Mouse (Mus musculus): Measurements from ENCODE around the gene Ptpn21.

- TF ChIP-seq POLR2A (IDR thresholded peaks at IDR 0.05; ENCODE audit: borderline replicate concordance, extremely low read depth, low read depth, low read length) (no peak), CTCF (IDR thresholded peaks at IDR 0.05; ENCODE audit: insufficient read depth, low read length) (no peak)
These were observed 74.6 kb downstream of the Ptpn21 start for GRCm38 (mm10) chr12:98662617-98663016.
